Mouse (Mus musculus) adrenal gland, postnatal 4 days (tissue): ENCODE results near the gene Lrrc36. TPM values are rescaled to one million over a fixed set of nuclear protein-coding genes. Genes with fewer than 3 reads are reported as not detected.
A peak's percentile ranks its signal among the peaks of the same experiment; 100 is the strongest.

Source experiments
- DNase-seq, 2 experiments: peaks; one replicate each; pipeline ENCODE4 v3.0.0; 2021 to 2022; ENCODE audit warnings: low spot score in 2 of 2, mixed read lengths in 2 of 2
- total RNA-seq, 2 experiments: library from RNA; stranded (reverse); gene quantifications; 2 replicates each; pipeline ENCODE4 v1.2.3; 2021

The Lrrc36 gene
- total RNA-seq, 2 experiments from 2014 or later = 5.4 to 6.4 TPM

DNA sequence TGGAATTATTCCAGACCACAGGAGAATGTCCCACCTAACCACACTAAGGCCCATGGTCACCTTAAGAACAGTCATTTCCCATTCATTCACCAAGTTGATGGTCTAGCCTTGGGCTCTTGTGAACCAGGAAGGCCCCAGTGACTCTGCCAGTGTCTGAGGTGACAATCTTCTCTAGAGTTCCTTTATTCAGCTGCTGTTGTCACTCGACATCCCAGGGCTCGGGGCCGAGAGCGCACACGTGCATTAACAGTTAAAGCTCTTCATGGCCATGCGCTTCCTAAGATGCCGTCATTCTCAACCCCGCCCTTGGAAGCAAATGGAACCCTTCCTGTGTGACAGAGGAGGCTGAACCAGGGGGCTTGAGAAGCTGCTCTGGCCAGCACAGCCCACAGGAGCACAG lies 68.8 kb downstream of the Lrrc36 start:
- no peak for DNase-seq

- no peak for DNase-seq
These were observed 70.0 kb downstream of the Lrrc36 start for GRCm38 (mm10) chr8:105483212-105484029.

- DNase-seq = no peak
These were observed 70.6 kb downstream of the Lrrc36 start for GRCm38 (mm10) chr8:105484030-105484368.

DNA sequence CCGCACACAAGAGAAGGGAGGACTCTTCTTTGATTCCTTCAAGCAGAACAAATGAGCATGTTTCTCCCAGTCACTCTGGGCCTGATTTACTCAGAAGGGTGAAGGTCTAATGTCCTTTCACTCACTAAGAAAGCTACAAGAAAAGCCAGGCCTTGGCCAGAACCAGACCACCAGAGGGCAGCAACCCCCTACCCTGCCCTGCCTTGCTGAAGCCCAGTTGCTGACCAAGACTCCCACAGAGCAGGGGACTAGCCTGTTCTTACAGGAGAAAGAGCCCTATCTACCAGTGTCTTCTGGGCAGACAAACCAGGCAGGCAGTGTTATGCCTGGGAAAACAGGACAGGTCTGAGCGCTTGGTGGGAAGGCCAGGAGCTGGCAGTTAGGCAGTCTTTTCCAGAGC lies 71.0 kb downstream of the Lrrc36 start:
- DNase-seq = no peak

GRCm38 (mm10) chr8:105488082-105488481 lies 74.7 kb downstream of the Lrrc36 start:
- no peak for DNase-seq

- no peak for DNase-seq
These were observed 75.9 kb downstream of the Lrrc36 start for GRCm38 (mm10) chr8:105489281-105489680.

GRCm38 (mm10) chr8:105493495-105493894 lies 80.1 kb downstream of the Lrrc36 start:
- DNase-seq = no peak

- no peak for DNase-seq
These were observed 81.2 kb downstream of the Lrrc36 start for GRCm38 (mm10) chr8:105494566-105494965.

DNA sequence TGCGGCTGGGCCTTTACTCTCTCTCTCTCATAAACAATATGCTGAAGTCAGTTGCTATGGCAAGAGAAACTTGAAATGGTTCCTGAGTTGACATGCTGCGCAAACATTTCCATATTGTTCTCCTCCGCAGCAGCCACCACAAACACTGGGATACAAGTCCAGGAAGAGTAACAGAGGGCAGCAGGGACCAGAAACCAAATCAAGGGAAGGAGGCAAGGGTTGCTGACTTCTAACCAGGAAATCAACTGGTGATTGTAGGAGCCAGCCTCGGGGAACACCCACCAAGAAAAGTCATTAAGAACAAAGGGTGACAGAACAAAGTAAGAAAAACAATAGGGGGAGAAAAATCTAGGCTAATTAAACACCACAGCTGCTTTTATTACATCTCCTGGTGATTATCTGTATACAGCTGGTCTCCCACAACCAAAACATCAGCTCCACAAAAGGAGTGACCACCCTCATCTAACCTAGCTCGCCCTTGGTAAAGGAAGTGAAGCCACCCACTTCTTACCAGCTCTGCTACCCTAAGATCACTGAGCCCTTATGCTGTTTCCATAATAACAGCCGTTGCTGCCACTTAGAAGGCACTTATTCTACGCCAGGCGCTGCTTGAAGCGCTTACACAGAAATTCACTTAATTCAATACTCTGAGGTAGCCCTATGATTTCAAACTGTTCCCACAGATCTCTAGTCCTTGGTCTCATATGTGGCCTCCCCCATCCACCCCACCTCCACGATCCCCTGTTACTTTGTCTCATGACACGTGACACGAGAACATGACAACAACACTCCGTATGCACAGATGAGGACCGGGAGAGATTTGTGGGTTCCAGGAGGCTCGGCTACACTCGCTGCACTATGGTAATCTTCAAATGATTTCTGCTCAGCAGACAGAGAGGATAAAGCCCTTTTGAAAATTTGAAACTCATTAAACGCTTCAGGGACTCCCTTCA lies 82.3 kb downstream of the Lrrc36 start:
- DNase-seq = no peak

GRCm38 (mm10) chr8:105496439-105497180 lies 83.2 kb downstream of the Lrrc36 start, which contains the start of gene Zdhhc1:
Zdhhc1 (minus strand) TSS chr8:105496902.
- peak; percentile 72 to 85 for DNase-seq

- DNase-seq = no peak
These were observed 86.4 kb downstream of the Lrrc36 start for GRCm38 (mm10) chr8:105499787-105500186.

DNA sequence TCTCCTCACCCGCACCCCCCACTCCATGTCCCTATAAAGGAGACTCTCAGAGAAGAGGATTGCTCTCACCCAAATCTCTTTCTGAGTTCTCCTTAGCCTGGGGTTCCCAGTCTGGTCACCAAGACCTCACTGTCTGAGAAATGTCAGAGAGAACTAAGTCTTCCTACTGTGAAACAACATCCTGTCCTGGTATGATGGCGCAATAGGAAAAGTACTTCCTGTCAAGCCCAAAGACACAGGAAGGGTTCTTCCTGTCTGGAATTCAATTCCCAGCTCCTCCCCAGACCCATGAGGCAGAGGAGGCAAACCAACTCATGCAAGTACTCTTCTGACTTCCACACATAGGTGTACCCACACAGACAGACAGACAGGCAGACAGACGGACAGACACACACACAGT lies 91.2 kb downstream of the Lrrc36 start:
- DNase-seq = no peak

DNA sequence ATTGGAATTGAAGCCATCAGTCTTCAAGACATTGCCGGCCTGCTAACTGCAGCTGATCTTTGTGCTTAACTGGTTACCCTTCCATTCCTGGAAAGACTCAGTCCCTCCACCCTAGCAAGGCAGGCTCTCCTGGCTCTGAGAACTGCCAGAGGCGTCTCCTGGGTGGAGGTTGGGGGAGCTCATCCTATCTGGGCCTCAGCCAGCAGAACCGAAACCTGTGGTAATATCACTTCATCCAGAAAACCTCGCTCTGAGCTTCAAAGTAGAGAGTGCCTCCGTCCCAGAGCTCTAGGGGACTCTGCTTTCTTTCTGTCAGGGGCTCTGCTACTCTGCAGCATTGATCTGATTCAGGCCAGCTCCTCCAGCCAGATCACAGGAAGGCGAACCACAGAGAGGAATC lies 93.6 kb downstream of the Lrrc36 start:
- no peak for DNase-seq

GRCm38 (mm10) chr8:105508758-105509157 lies 95.4 kb downstream of the Lrrc36 start:
- DNase-seq = no peak

DNA sequence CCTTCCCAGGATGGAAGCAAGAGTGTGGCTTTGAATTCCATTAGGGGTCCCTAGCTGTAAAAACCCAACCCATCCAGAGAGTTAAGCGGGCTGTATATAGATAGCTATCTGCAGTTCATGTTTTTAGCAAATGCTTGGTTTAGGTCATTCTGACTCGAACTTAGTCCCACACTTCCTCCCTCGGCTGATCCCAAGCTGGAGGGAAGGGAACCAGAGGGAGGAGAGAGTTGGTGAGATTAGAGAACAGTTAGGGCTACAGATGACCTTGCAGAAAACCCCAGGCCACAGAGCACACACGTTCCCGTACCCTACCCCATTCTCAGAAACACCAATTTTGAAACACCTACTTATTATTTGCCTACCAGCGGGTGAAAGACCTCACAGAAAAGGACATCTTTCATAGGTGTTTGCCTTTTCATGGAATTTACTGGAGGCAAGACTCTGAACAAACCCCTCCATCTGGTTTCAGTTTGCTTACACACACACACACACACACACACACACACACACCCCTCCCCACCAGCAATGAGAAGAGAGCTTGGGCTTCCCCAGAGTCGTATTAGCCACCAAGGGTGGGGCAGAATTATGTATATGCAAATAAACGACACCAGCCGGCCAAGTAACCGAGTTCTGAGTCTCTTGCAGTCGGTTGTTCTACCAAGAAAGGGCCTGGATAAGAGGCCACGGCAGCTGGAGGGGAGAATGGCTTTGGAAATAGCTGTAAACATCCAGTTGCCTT lies 96.8 kb downstream of the Lrrc36 start:
- DNase-seq = no peak

Other genes starting within 250 kb of the Lrrc36 start
- 10 to 100 TPM; 66.4 to 70.2 TPM for gene Cbfb, start 242.9 kb upstream of the Lrrc36 start, total RNA-seq
- gene D230025D16Rik, start 188.4 kb upstream of the Lrrc36 start, total RNA-seq = 10 to 100 TPM; 33.3 to 38.1 TPM
- 10 to 100 TPM; 10.4 to 11.3 TPM for gene B3gnt9, start 158.4 kb upstream of the Lrrc36 start, total RNA-seq
- 10 to 100 TPM; 15.9 to 17.4 TPM for gene Tradd, start 149.0 kb upstream of the Lrrc36 start, total RNA-seq
- gene Fbxl8, start 148.9 kb upstream of the Lrrc36 start, total RNA-seq = 1 to 10 TPM; 3.2 to 3.5 TPM
- under 1 TPM; 0.42 to 0.53 TPM for gene Hsf4, start 143.8 kb upstream of the Lrrc36 start, total RNA-seq
- 1 to 10 TPM; 1.8 to 2.7 TPM for gene Nol3, start 137.4 kb upstream of the Lrrc36 start, total RNA-seq
- gene 4931428F04Rik, start 123.7 kb upstream of the Lrrc36 start, total RNA-seq = 10 to 100 TPM in 1 of 2 experiments, 1 to 10 TPM in 1; 9.1 to 10.4 TPM
- gene Exoc3l, start 117.5 kb upstream of the Lrrc36 start, total RNA-seq = 10 to 100 TPM; 25.7 to 30.9 TPM
- gene E2f4, start 115.9 kb upstream of the Lrrc36 start, total RNA-seq = 10 to 100 TPM; 50.5 to 55.7 TPM
- 10 to 100 TPM in 1 of 2 experiments, 1 to 10 TPM in 1; 9.2 to 13.6 TPM for gene Elmo3, start 108.0 kb upstream of the Lrrc36 start, total RNA-seq
- 10 to 100 TPM; 14.3 to 16.3 TPM for gene Lrrc29, start 87.3 kb upstream of the Lrrc36 start, total RNA-seq
- 10 to 100 TPM; 48.5 to 49.2 TPM for gene Tmem208, start 87.2 kb upstream of the Lrrc36 start, total RNA-seq
- gene Fhod1, start 65.6 kb upstream of the Lrrc36 start, total RNA-seq = 10 to 100 TPM; 17.9 to 18.8 TPM
- gene Slc9a5, start 64.7 kb upstream of the Lrrc36 start, total RNA-seq = 1 to 10 TPM; 5.5 to 5.8 TPM
- gene Plekhg4, start 40.3 kb upstream of the Lrrc36 start, total RNA-seq = 1 to 10 TPM in 1 of 2 experiments, under 1 TPM in 1; 0.25 to 1.2 TPM
- gene Kctd19, start 69 bp upstream of the Lrrc36 start, total RNA-seq = not detected
- gene Tppp3, start 58.0 kb downstream of the Lrrc36 start, total RNA-seq = 10 to 100 TPM; 88.4 to 89.4 TPM
- 10 to 100 TPM; 26.2 to 28.6 TPM for gene Zdhhc1, start 83.3 kb downstream of the Lrrc36 start, total RNA-seq
- gene Hsd11b2, start 105.2 kb downstream of the Lrrc36 start, total RNA-seq = 10 to 100 TPM in 1 of 2 experiments, 1 to 10 TPM in 1; 3.7 to 15.0 TPM
- gene Atp6v0d1, start 152.5 kb downstream of the Lrrc36 start, total RNA-seq = 100 to 1,000 TPM; 103 to 113 TPM
- gene Ripor1, start 191.7 kb downstream of the Lrrc36 start, total RNA-seq = 10 to 100 TPM; 35.4 to 43.0 TPM
- 10 to 100 TPM; 73.8 to 94.0 TPM for gene Ctcf, start 223.0 kb downstream of the Lrrc36 start, total RNA-seq
- 1 to 10 TPM in 1 of 2 experiments, under 1 TPM in 1; 0.81 to 1.5 TPM for gene Agrp, start 223.8 kb downstream of the Lrrc36 start, total RNA-seq